Mouse (Mus musculus) ES-E14 (cell line): ENCODE data around the gene Col23a1.

Experiments used
- MAFK ChIP-seq: IDR thresholded peaks from 2 replicates; pipeline ENCODE4 v1.6.1; 2014; ENCODE audit warnings: mild to moderate bottlenecking, low read depth, low read length, inconsistent platforms; ENCODE audit not compliant: insufficient read depth
- ZNF384 ChIP-seq: IDR thresholded peaks from 2 replicates; pipeline ENCODE4 v1.6.1; 2012; ENCODE audit warnings: low read depth, low read length, inconsistent platforms

GRCm38 (mm10) chr11:51534314-51534713, 244.6 kb downstream of the Col23a1 start:
- TF ChIP-seq MAFK, result no peak
- no peak for TF ChIP-seq ZNF384
